Mouse (Mus musculus) megakaryocyte, embryonic 14.5 days (primary cell): ENCODE data around the gene Sgip1.

Source experiments
- FLI1 ChIP-seq: IDR thresholded peaks from 2 replicates; pipeline ENCODE4 v1.6.1; 2012; ENCODE audit warnings: low read length, inconsistent platforms, mixed read lengths
- GATA1 ChIP-seq: IDR thresholded peaks from 3 replicates; pipeline ENCODE4 v1.6.1; 2012; ENCODE audit warnings: mixed read lengths, low read length, inconsistent platforms, borderline replicate concordance

- TF ChIP-seq FLI1 (no peak), GATA1 (no peak)
Observed at GRCm38 (mm10) chr4:102972071-102972470, 231.0 kb downstream of the Sgip1 start.
